23 mouse cellular contexts compared by ENCODE assay signal in the genomic region with DNA sequence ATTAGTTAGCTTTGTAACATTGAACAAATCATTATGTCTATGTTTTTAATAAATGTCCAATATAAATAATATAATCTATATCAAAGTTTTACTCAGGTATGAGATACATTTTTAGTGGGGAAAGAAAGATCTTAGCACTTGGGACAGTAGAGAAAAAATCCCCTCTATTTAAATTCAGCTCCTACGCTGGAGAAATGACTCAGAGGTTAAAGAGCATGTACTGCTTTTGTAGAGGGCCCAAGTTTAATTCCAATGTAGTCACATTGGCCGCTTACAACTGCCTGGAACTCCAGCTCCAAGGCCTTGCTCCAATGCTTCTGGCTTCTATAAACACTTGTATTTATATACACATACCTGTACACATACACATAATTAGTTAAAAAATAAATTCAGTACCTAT.
"Had no signal": no experiment of that assay in that cellular context is flagged by ENCODE, and none has a peak within 500 bp of the region (broad histone marks: within the 10 kb centered on the region; RNA-seq: fewer than 3 reads in every experiment).

No protein-coding gene starts in this region.

- ATAC-seq: hindbrain, postnatal 0 days; intestine, embryonic 16.5 days; liver, embryonic 12.5 days had no signal

- H3K36me3 ChIP-seq: heart, embryonic 12.5 days; hindbrain, embryonic 13.5 days; hindbrain, embryonic 15.5 days; kidney, embryonic 15.5 days; limb, embryonic 13.5 days; limb, embryonic 15.5 days; liver, embryonic 12.5 days had no signal

- H3K4me3 ChIP-seq: heart, embryonic 12.5 days; hindbrain, embryonic 13.5 days; hindbrain, embryonic 15.5 days; kidney, embryonic 15.5 days; limb, embryonic 13.5 days; limb, embryonic 15.5 days; liver, embryonic 12.5 days had no signal

- H3K9me3 ChIP-seq: heart, embryonic 12.5 days; hindbrain, embryonic 13.5 days; hindbrain, embryonic 15.5 days; kidney, embryonic 15.5 days; limb, embryonic 13.5 days; limb, embryonic 15.5 days; liver, embryonic 12.5 days had no signal

- DNase-seq: gastrocnemius, postnatal 10 days; gastrocnemius, postnatal 36 days; heart, adult 11 months; heart, postnatal 10 days; heart, postnatal 36 days; kidney, adult 11 months; kidney, adult 2 months; kidney, adult 9 months; kidney, postnatal 10 days; kidney, postnatal 25 days; layer of hippocampus, adult 9-11 months; layer of hippocampus, postnatal 36 days; left cerebral cortex, postnatal 4 days had no signal

- H3K9ac ChIP-seq: heart, embryonic 12.5 days; hindbrain, embryonic 13.5 days; hindbrain, embryonic 15.5 days; kidney, embryonic 15.5 days; limb, embryonic 13.5 days; limb, embryonic 15.5 days; liver, embryonic 12.5 days; liver, embryonic 14.5 days had no signal

- H3K4me2 ChIP-seq: heart, embryonic 12.5 days; hindbrain, embryonic 13.5 days; hindbrain, embryonic 15.5 days; kidney, embryonic 15.5 days; limb, embryonic 13.5 days; limb, embryonic 15.5 days; liver, embryonic 12.5 days had no signal

- H3K27ac ChIP-seq: hindbrain, embryonic 13.5 days; hindbrain, embryonic 15.5 days; hindbrain, postnatal 0 days; kidney, embryonic 15.5 days; limb, embryonic 13.5 days; limb, embryonic 15.5 days; liver, embryonic 12.5 days; liver, embryonic 14.5 days had no signal

- H3K27me3 ChIP-seq: heart, embryonic 12.5 days; hindbrain, embryonic 13.5 days; hindbrain, embryonic 15.5 days; kidney, embryonic 15.5 days; limb, embryonic 13.5 days; limb, embryonic 15.5 days; liver, embryonic 12.5 days had no signal

- H3K4me1 ChIP-seq: heart, embryonic 12.5 days; hindbrain, embryonic 13.5 days; hindbrain, embryonic 15.5 days; kidney, embryonic 15.5 days; limb, embryonic 13.5 days; limb, embryonic 15.5 days; liver, embryonic 12.5 days had no signal
